Mouse (Mus musculus) lung, postnatal 25 days (tissue): Measurements from ENCODE around the gene Ugt1a9.
"Not testable (repeated sequence)": the region's sequence is repeated elsewhere in the genome, so short reads cannot be mapped to it uniquely, and the experiment has no call there.

ENCODE experiments used
- DNase-seq: peaks from one replicate; pipeline ENCODE4 v3.0.0; 2022; ENCODE audit warnings: low spot score

Gene Ugt1a9

GRCm38 (mm10) chr1:88070495-88070894 lies at the start of gene Ugt1a9:
TSS of gene Ugt1a9 (plus strand) at chr1:88070800.
- DNase-seq, result no peak

- not testable (repeated sequence) for DNase-seq
Observed at GRCm38 (mm10) chr1:88025244-88025643, 45.4 kb upstream of the Ugt1a9 start.

GRCm38 (mm10) chr1:88043044-88043443 lies 27.6 kb upstream of the Ugt1a9 start:
- DNase-seq, result not testable (repeated sequence)

GRCm38 (mm10) chr1:88044832-88045437 lies 25.7 kb upstream of the Ugt1a9 start:
- not testable (repeated sequence) for DNase-seq

GRCm38 (mm10) chr1:88047408-88047807 lies 23.2 kb upstream of the Ugt1a9 start:
- not testable (repeated sequence) for DNase-seq

GRCm38 (mm10) chr1:88055088-88055487 lies 15.5 kb upstream of the Ugt1a9 start, which contains the start of gene Ugt1a10:
TSS of gene Ugt1a10 (plus strand) at chr1:88055388.
- no peak for DNase-seq

GRCm38 (mm10) chr1:88066472-88067102 lies 4.0 kb upstream of the Ugt1a9 start:
- DNase-seq, result not testable (repeated sequence)

GRCm38 (mm10) chr1:88070902-88071301 lies 302 bp downstream of the Ugt1a9 start:
- DNase-seq, result no peak

GRCm38 (mm10) chr1:88074471-88074870 lies 3.9 kb downstream of the Ugt1a9 start:
- no peak for DNase-seq

GRCm38 (mm10) chr1:88077128-88077527 lies 6.5 kb downstream of the Ugt1a9 start:
- DNase-seq, result no peak

- DNase-seq, result no peak
Observed at GRCm38 (mm10) chr1:88081670-88082069, 11.1 kb downstream of the Ugt1a9 start.

GRCm38 (mm10) chr1:88086125-88086524 lies 15.5 kb downstream of the Ugt1a9 start:
- no peak for DNase-seq

GRCm38 (mm10) chr1:88087513-88087912 lies 16.9 kb downstream of the Ugt1a9 start, which contains the start of gene Ugt1a8:
TSS of gene Ugt1a8 (plus strand) at chr1:88087813.
- no peak for DNase-seq

GRCm38 (mm10) chr1:88092341-88092740 lies 21.7 kb downstream of the Ugt1a9 start:
- no peak for DNase-seq

- not testable (repeated sequence) for DNase-seq
Observed at GRCm38 (mm10) chr1:88094270-88094676, 23.7 kb downstream of the Ugt1a9 start.

GRCm38 (mm10) chr1:88094941-88095492 lies 24.4 kb downstream of the Ugt1a9 start, which contains the start of gene Ugt1a7c:
TSS of gene Ugt1a7c (plus strand) at chr1:88095062.
- DNase-seq, result peak; percentile 47

GRCm38 (mm10) chr1:88098546-88098945 lies 27.9 kb downstream of the Ugt1a9 start:
- not testable (repeated sequence) for DNase-seq

GRCm38 (mm10) chr1:88099691-88100090 lies 29.1 kb downstream of the Ugt1a9 start:
- DNase-seq, result not testable (repeated sequence)

- peak; percentile 51 for DNase-seq
Observed at GRCm38 (mm10) chr1:88103019-88103418, 32.4 kb downstream of the Ugt1a9 start, which contains the start of gene Ugt1a6b. TSS of gene Ugt1a6b (plus strand) at chr1:88103252.

GRCm38 (mm10) chr1:88103697-88104468 lies 33.3 kb downstream of the Ugt1a9 start:
- not testable (repeated sequence) for DNase-seq

GRCm38 (mm10) chr1:88104667-88105430 lies 34.2 kb downstream of the Ugt1a9 start:
- DNase-seq, result no peak
